Mouse (Mus musculus) hindbrain, embryonic 12.5 days (tissue): ENCODE measurements around the gene Zfp143. TPM values are rescaled to one million over a fixed set of nuclear protein-coding genes. Genes with fewer than 3 reads are reported as not detected.
"Not testable (repeated sequence)": the region's sequence is repeated elsewhere in the genome, so short reads cannot be mapped to it uniquely, and the experiment has no call there.

Experiments used
- ATAC-seq: fragments of 200-750 bp; cut with Nextera tagmentation; 2 replicates; pipeline ENCODE4 v1.8.0; 2017; ENCODE audit warnings: moderate TSS enrichment; ENCODE audit not compliant: low FRiP score
- H3K27ac ChIP-seq: fragments of 300-500 bp; sonication (generic); 2 replicates; pipeline ENCODE4 v1.5.1; 2016; ENCODE audit warnings: mild to moderate bottlenecking
- H3K27me3 ChIP-seq: fragments of 300-500 bp; sonication (generic); 2 replicates; pipeline ENCODE4 v1.6.1; 2016; ENCODE audit warnings: mild to moderate bottlenecking
- H3K36me3 ChIP-seq: fragments of 300-500 bp; sonication (generic); 2 replicates; pipeline ENCODE4 v1.6.1; 2016; ENCODE audit warnings: mild to moderate bottlenecking
- H3K4me1 ChIP-seq: fragments of 300-500 bp; sonication (generic); 2 replicates; pipeline ENCODE4 v1.6.1; 2016
- H3K4me2 ChIP-seq: fragments of 300-500 bp; sonication (generic); replicated peaks from 2 replicates; pipeline ENCODE4 v1.6.1; 2016; ENCODE audit warnings: mild to moderate bottlenecking
- H3K4me3 ChIP-seq: fragments of 300-500 bp; sonication (generic); 2 replicates; pipeline ENCODE4 v1.5.1; 2016; ENCODE audit warnings: mild to moderate bottlenecking
- H3K9ac ChIP-seq: fragments of 300-500 bp; sonication (generic); 2 replicates; pipeline ENCODE4 v1.6.1; 2016; ENCODE audit warnings: mild to moderate bottlenecking, moderate library complexity
- H3K9me3 ChIP-seq: fragments of 300-500 bp; sonication (generic); replicated peaks from 2 replicates; pipeline ENCODE4 v1.6.1; 2016; ENCODE audit warnings: mild to moderate bottlenecking
- WGBS: fragments of 180-500 bp; shearing (Covaris S2); methylation state at CpG from one replicate; pipeline ENCODE4 v1.1.7; 2016; 5-methylcytosine and 5-hydroxymethylcytosine counted together
- polyA plus RNA-seq: library from polyadenylated mRNA; unstranded; fragments of >200 nt; fragmentation: Nextera tagmentation; extraction: Ambion mirVana; gene quantifications from 2 replicates; pipeline ENCODE4 v1.2.1, GENCODE M21; 2016

Zfp143 gene
- polyA plus RNA-seq, 1 experiment from 2014 or later: 23.7 TPM

- no peaks in the 10 kb centered on the region for H3K4me1 ChIP-seq
- peaks cover 16% of the 10 kb centered on the region for H3K36me3 ChIP-seq
- WGBS: 83% methylated on average over 5 of the region's 5 CpGs
- no peaks in the 10 kb centered on the region for H3K9me3 ChIP-seq
- no peaks in the 10 kb centered on the region for H3K27me3 ChIP-seq
- H3K27ac ChIP-seq: no peak overlapping the region
- no peak overlapping the region for H3K9ac ChIP-seq
- no peak overlapping the region for H3K4me2 ChIP-seq
- ATAC-seq: no peak
- H3K4me3 ChIP-seq: no peak overlapping the region
These were observed 40.2 kb downstream of the Zfp143 start for GRCm38 (mm10) chr7:110101266-110101665.

- Histone ChIP-seq H3K4me3 (no peak overlapping the region), H3K27ac (no peak overlapping the region), H3K9me3 (no peaks in the 10 kb centered on the region), H3K4me1 (peaks cover 10% of the 10 kb centered on the region), H3K27me3 (no peaks in the 10 kb centered on the region), H3K9ac (no peak overlapping the region), H3K36me3 (no peaks in the 10 kb centered on the region), H3K4me2 (no peak overlapping the region)
- ATAC-seq: no peak
- WGBS: 79% methylated on average over 5 of the region's 5 CpGs
These were observed 44.0 kb downstream of the Zfp143 start for GRCm38 (mm10) chr7:110105041-110105440.

- no peaks in the 10 kb centered on the region for H3K9me3 ChIP-seq
- WGBS: 83% methylated on average over 3 of the region's 3 CpGs
- H3K27ac ChIP-seq: no peak overlapping the region
- H3K4me2 ChIP-seq: no peak overlapping the region
- no peak overlapping the region for H3K4me3 ChIP-seq
- H3K9ac ChIP-seq: no peak overlapping the region
- no peak for ATAC-seq
- H3K36me3 ChIP-seq: no peaks in the 10 kb centered on the region
- peaks cover 10% of the 10 kb centered on the region for H3K4me1 ChIP-seq
- no peaks in the 10 kb centered on the region for H3K27me3 ChIP-seq
These were observed 45.6 kb downstream of the Zfp143 start for GRCm38 (mm10) chr7:110106633-110107032.

- H3K4me1 ChIP-seq: peaks cover 10% of the 10 kb centered on the region
- ATAC-seq, H3K4me2 ChIP-seq, H3K36me3 ChIP-seq, H3K9ac ChIP-seq, H3K4me3 ChIP-seq, H3K27me3 ChIP-seq, H3K9me3 ChIP-seq, H3K27ac ChIP-seq: not testable (repeated sequence)
- WGBS: 95% methylated on average over 3 of the region's 3 CpGs
These were observed 47.5 kb downstream of the Zfp143 start for GRCm38 (mm10) chr7:110108524-110108923.

- 17% methylated on average over 11 of the region's 11 CpGs for WGBS
- no peaks in the 10 kb centered on the region for H3K27me3 ChIP-seq
- H3K36me3 ChIP-seq: no peaks in the 10 kb centered on the region
- no peaks in the 10 kb centered on the region for H3K9me3 ChIP-seq
- 0 out of 2 replicates have a peak overlapping the region, but pooled peaks have one; percentile 13 for H3K9ac ChIP-seq
- H3K4me3 ChIP-seq: no peak overlapping the region
- ATAC-seq: no peak
- H3K27ac ChIP-seq: no peak overlapping the region
- 0 out of 2 replicates have a peak overlapping the region, but pooled peaks have one; percentile 19 for H3K4me2 ChIP-seq
- H3K4me1 ChIP-seq: peaks cover 10% of the 10 kb centered on the region
These were observed 48.1 kb downstream of the Zfp143 start for GRCm38 (mm10) chr7:110108967-110109610.

GRCm38 (mm10) chr7:110110061-110110656 is 49.1 kb downstream of the Zfp143 start:
- no peak overlapping the region for H3K4me2 ChIP-seq
- H3K9ac ChIP-seq: no peak overlapping the region
- no peak for ATAC-seq
- 60% methylated on average over 4 of the region's 4 CpGs for WGBS
- no peaks in the 10 kb centered on the region for H3K9me3 ChIP-seq
- H3K4me1 ChIP-seq: peaks cover 10% of the 10 kb centered on the region
- H3K4me3 ChIP-seq: no peak overlapping the region
- no peaks in the 10 kb centered on the region for H3K36me3 ChIP-seq
- H3K27ac ChIP-seq: no peak overlapping the region
- no peaks in the 10 kb centered on the region for H3K27me3 ChIP-seq

- H3K36me3 ChIP-seq: no peaks in the 10 kb centered on the region
- no peak overlapping the region for H3K4me3 ChIP-seq
- H3K27ac ChIP-seq: no peak overlapping the region
- ATAC-seq: no peak
- WGBS: 70% methylated on average over 5 of the region's 5 CpGs
- H3K27me3 ChIP-seq: no peaks in the 10 kb centered on the region
- no peaks in the 10 kb centered on the region for H3K9me3 ChIP-seq
- H3K9ac ChIP-seq: no peak overlapping the region
- H3K4me1 ChIP-seq: peaks cover 2% of the 10 kb centered on the region; the same call in 1 of the 2 replicates
- no peak overlapping the region for H3K4me2 ChIP-seq
These were observed 53.7 kb downstream of the Zfp143 start for GRCm38 (mm10) chr7:110114699-110115098.

- Histone ChIP-seq H3K9me3 (no peaks in the 10 kb centered on the region), H3K4me3 (no peak overlapping the region), H3K27ac (no peak overlapping the region), H3K9ac (no peak overlapping the region), H3K4me2 (no peak overlapping the region), H3K4me1 (no peaks in the 10 kb centered on the region), H3K36me3 (no peaks in the 10 kb centered on the region), H3K27me3 (no peaks in the 10 kb centered on the region)
- no peak for ATAC-seq
- WGBS: 41% methylated on average over 1 of the region's 1 CpGs
These were observed 55.8 kb downstream of the Zfp143 start for GRCm38 (mm10) chr7:110116731-110117291.

GRCm38 (mm10) chr7:110118448-110118847 is 57.4 kb downstream of the Zfp143 start:
- Histone ChIP-seq H3K4me3 (no peak overlapping the region), H3K9ac (no peak overlapping the region), H3K27me3 (no peaks in the 10 kb centered on the region), H3K36me3 (no peaks in the 10 kb centered on the region), H3K27ac (no peak overlapping the region), H3K4me1 (peaks cover 5% of the 10 kb centered on the region; the same call in 1 of the 2 replicates), H3K9me3 (no peaks in the 10 kb centered on the region), H3K4me2 (no peak overlapping the region)
- ATAC-seq: no peak
- WGBS: 90% methylated on average over 2 of the region's 2 CpGs

GRCm38 (mm10) chr7:110120157-110120784 is 59.3 kb downstream of the Zfp143 start:
- Histone ChIP-seq H3K9ac (no peak overlapping the region), H3K36me3 (no peaks in the 10 kb centered on the region), H3K4me1 (peaks cover 12% of the 10 kb centered on the region; the same call in 1 of the 2 replicates), H3K9me3 (no peaks in the 10 kb centered on the region), H3K27me3 (no peaks in the 10 kb centered on the region), H3K27ac (no peak overlapping the region), H3K4me2 (no peak overlapping the region), H3K4me3 (no peak overlapping the region)
- ATAC-seq: no peak
- WGBS: 88% methylated on average over 2 of the region's 2 CpGs

- Histone ChIP-seq H3K27me3 (no peaks in the 10 kb centered on the region), H3K36me3 (no peaks in the 10 kb centered on the region), H3K4me3 (peak overlapping the region; percentile 88), H3K9ac (peak overlapping the region; percentile 64), H3K4me1 (peaks cover 12% of the 10 kb centered on the region; the same call in 1 of the 2 replicates), H3K4me2 (peak overlapping the region; percentile 58), H3K27ac (no peak overlapping the region), H3K9me3 (no peaks in the 10 kb centered on the region)
- WGBS: 2% methylated on average over 9 of the region's 9 CpGs
- ATAC-seq: no peak
These were observed 60.1 kb downstream of the Zfp143 start for GRCm38 (mm10) chr7:110121162-110121515.

GRCm38 (mm10) chr7:110121516-110122288 is 60.7 kb downstream of the Zfp143 start, which contains the start of gene Wee1:
Wee1 (plus strand) TSS chr7:110122046.
- no peaks in the 10 kb centered on the region for H3K27me3 ChIP-seq
- H3K9me3 ChIP-seq: no peaks in the 10 kb centered on the region
- H3K9ac ChIP-seq: peak within 1 kb of the TSS; percentile 82
- ATAC-seq: peak; percentile 98
- WGBS: under 1% methylated on average over 80 of the region's 81 CpGs
- peak within 1 kb of the TSS; percentile 83 for H3K27ac ChIP-seq
- H3K36me3 ChIP-seq: no peaks in the 10 kb centered on the region
- peak within 1 kb of the TSS; percentile 58 for H3K4me2 ChIP-seq
- peak within 1 kb of the TSS; percentile 88 for H3K4me3 ChIP-seq
- H3K4me1 ChIP-seq: peaks cover 12% of the 10 kb centered on the region; the same call in 1 of the 2 replicates
